Mouse (Mus musculus) cerebellum, adult 2 months (tissue): ENCODE results near the gene Fcgr3. TPM values are rescaled to one million over a fixed set of nuclear protein-coding genes. Genes with fewer than 3 reads are reported as not detected.

ENCODE experiments used
- DNase-seq, 2 experiments: peaks; one replicate each; pipeline ENCODE4 v3.0.0; 2021
- H3K27ac ChIP-seq: fragments of 200-500 bp; 2 replicates; pipeline ENCODE4 v1.5.1; 2012; ENCODE audit warnings: low read length, control low read depth, inconsistent platforms; ENCODE audit not compliant: insufficient read depth
- H3K27me3 ChIP-seq: fragments of 200-500 bp; 2 replicates; pipeline ENCODE4 v1.6.1; 2012; ENCODE audit warnings: inconsistent platforms, mild to moderate bottlenecking, low read length, moderate library complexity; ENCODE audit not compliant: control insufficient read depth, insufficient read depth
- H3K4me1 ChIP-seq: fragments of 200-500 bp; 2 replicates; pipeline ENCODE4 v1.6.1; 2011; ENCODE audit warnings: low read length; ENCODE audit not compliant: control insufficient read depth, insufficient read depth
- H3K4me3 ChIP-seq: fragments of 200-500 bp; replicated peaks from 2 replicates; pipeline ENCODE3; 2011; ENCODE audit warnings: mild to moderate bottlenecking, low read depth, low read length, control low read depth; ENCODE audit not compliant: insufficient read depth
- CTCF ChIP-seq: fragments of 200-500 bp; IDR thresholded peaks from 2 replicates; pipeline ENCODE4 v1.5.1; 2011; ENCODE audit warnings: low read depth, mild to moderate bottlenecking, control low read depth, low read length, moderate library complexity, borderline replicate concordance; ENCODE audit not compliant: insufficient read depth
- POLR2A ChIP-seq: fragments of 200-500 bp; IDR thresholded peaks from 2 replicates; pipeline ENCODE4 v1.6.1; 2011; ENCODE audit warnings: low read length, control low read depth, borderline replicate concordance; ENCODE audit not compliant: insufficient read depth
- WGBS: fragments of 180-500 bp; shearing (Covaris S2); methylation state at CpG from one replicate; pipeline ENCODE4 v1.1.7; 2018; 5-methylcytosine and 5-hydroxymethylcytosine counted together
- polyA plus RNA-seq: library from polyadenylated mRNA; depleted of rRNA; stranded (reverse); fragments of >200 nt; gene quantifications from 2 replicates; pipeline ENCODE4 v1.2.3, GENCODE M21; 2012

The Fcgr3 gene
- polyA plus RNA-seq, 1 experiment, result 6.0 TPM

DNA sequence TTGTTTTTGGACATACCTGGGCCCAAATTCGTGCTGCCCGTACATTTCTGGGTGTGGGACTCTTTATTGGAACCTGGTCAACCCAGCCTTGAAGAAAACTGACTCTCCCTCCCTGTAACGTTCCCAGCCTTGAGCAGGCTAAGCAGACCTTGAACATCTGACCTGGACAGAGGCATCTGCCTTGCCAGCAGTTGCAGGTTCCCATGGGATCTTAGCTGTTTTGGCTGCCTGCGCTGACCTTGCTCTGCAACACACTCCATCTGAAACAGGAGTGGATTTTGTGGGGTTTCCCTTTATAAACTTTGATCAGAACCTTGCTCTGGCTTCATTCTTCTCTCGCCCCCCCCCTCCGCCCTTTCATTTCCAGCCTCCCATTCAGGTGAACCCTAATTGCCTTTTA is 40.5 kb upstream of the Fcgr3 start:
- Histone ChIP-seq H3K27ac (no peak overlapping the region), H3K4me3 (no peak overlapping the region), H3K27me3 (no peaks in the 10 kb centered on the region), H3K4me1 (no peaks in the 10 kb centered on the region)
- WGBS, result 78% methylated on average over 6 of the region's 6 CpGs
- TF ChIP-seq CTCF (no peak), POLR2A (no peak)
- DNase-seq, result no peak

DNA sequence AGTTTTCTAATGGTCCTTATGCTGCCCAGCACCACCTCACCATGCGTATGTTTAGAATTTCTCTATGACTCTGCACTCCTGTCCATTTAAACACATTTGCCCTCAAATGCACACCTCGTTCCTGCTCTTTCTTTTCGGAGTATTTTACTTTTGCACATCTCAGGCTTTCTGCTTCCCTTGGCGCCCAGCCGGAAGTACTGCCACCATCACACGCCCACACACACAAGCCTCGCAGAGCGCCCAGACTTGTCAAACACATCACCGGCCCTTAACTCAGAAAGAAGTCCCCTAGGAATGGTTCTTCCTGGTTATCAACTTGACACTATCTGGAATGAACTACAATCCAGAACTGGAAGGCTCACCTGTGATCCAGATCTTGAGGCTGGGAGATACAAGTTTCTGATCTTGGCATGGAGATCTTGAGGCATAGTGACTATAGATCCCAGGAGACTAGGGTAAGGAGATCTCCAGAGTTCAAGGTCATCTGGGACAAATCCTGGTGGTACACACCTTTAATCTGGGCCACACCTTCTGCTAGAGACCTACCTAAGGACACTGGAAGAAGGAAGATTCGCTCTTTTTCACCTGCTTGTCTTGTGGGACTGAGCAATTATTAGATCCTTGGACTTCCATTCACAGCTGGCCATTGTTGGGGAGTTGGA is 38.6 kb upstream of the Fcgr3 start:
- TF ChIP-seq POLR2A, result no peak
- no peak for TF ChIP-seq CTCF
- H3K4me3 ChIP-seq, result no peak overlapping the region
- no peak overlapping the region for H3K27ac ChIP-seq
- DNase-seq, result no peak
- 19% methylated on average over 10 of the region's 10 CpGs for WGBS
- no peaks in the 10 kb centered on the region for H3K4me1 ChIP-seq
- no peaks in the 10 kb centered on the region for H3K27me3 ChIP-seq

DNA sequence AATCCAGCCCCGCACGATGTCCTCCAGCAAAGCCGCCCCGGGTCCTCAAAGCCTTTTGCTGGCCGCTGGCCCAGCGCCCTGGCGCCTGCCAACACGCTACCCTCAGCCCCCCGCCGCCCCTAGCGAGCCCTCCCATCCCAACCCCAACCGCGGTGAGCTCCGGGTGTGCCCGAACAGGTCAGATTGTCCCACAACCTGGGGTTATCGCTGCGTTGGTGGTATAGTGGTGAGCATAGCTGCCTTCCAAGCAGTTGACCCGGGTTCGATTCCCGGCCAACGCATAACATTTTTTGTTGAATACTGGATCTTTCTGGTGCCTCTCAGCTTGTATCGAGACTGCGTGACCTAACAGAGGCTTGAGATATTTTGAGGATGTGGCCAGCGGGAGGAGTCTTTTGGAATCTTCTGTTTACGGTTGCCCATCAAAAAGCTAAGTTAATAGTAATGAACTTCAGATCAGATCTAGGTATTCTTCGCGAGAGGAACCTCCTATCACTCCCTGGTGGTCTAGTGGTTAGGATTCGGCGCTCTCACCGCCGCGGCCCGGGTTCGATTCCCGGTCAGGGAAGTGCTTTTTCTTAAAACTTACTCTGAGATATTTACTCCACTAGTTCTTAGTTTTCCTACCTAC is 37.9 kb upstream of the Fcgr3 start:
- H3K27me3 ChIP-seq, result no peaks in the 10 kb centered on the region
- no peaks in the 10 kb centered on the region for H3K4me1 ChIP-seq
- peak; percentile 81 to 90 for DNase-seq
- no peak overlapping the region for H3K27ac ChIP-seq
- TF ChIP-seq POLR2A (no peak), CTCF (no peak)
- H3K4me3 ChIP-seq, result peak overlapping the region; percentile 77
- WGBS, result 1% methylated on average over 35 of the region's 35 CpGs

DNA sequence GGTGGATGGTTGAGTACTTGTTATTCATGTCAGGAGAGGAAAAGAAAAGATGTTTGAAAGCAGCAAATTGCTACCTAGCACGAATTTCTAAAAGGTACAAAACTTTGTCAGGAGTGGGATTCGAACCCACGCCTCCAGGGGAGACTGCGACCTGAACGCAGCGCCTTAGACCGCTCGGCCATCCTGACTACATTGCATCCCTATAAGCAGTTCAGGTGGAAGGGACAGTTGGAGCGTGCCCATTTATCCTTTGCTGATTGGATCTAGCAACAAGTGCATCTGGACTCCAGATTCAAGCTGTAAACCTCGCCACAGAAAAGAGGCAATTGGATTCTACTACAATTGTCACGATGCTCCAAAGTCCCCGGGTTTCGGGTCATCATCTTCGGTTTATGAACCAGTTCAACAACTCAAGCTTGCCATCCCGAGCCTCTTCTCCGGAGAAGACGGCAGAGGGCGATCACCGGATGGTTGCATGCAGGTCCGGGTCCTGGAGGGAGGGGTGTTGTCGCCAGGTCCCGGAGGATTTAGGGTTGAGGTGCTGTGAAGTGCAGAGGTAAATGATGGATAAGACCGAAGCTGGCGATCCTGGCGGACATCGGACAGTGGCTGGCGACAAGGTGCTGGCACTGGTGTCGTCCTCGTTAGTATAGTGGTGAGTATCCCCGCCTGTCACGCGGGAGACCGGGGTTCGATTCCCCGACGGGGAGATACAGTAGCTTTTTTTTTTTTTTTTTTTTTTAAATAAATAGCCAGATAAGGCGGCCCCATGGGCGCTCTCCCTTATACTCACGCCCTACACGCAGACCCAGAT is 37.2 kb upstream of the Fcgr3 start:
- H3K4me1 ChIP-seq, result no peaks in the 10 kb centered on the region
- TF ChIP-seq POLR2A (no peak), CTCF (peak; percentile 18; the same call in 1 of the 2 replicates)
- no peak overlapping the region for H3K27ac ChIP-seq
- peak overlapping the region; percentile 77 for H3K4me3 ChIP-seq
- DNase-seq, result peak; percentile 86 to 93
- under 1% methylated on average over 40 of the region's 40 CpGs for WGBS
- no peaks in the 10 kb centered on the region for H3K27me3 ChIP-seq

DNA sequence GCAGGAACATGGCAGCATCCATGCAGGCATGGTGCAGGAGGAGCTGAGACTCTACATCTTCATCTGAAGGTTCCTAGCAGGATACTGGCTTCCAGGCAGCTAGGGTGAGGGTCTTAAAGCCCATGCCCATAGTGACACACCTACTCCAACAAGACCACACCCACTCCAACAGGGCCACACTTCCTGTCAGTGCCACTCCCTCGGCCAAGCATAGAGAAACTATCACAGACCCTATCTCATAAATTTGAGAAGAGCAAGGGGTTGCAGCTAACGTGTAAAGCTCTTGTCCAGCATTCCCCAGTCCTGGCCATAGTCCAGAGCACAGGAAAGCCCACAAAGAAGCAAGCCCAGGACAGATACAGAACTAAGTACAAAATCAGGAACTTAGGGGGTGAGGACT is 36.3 kb upstream of the Fcgr3 start:
- WGBS, result 51% methylated on average over 2 of the region's 2 CpGs
- TF ChIP-seq CTCF (no peak), POLR2A (no peak)
- Histone ChIP-seq H3K4me3 (no peak overlapping the region), H3K27ac (no peak overlapping the region), H3K4me1 (no peaks in the 10 kb centered on the region), H3K27me3 (no peaks in the 10 kb centered on the region)
- DNase-seq, result peak in 1 of 2 experiments; percentile 17

DNA sequence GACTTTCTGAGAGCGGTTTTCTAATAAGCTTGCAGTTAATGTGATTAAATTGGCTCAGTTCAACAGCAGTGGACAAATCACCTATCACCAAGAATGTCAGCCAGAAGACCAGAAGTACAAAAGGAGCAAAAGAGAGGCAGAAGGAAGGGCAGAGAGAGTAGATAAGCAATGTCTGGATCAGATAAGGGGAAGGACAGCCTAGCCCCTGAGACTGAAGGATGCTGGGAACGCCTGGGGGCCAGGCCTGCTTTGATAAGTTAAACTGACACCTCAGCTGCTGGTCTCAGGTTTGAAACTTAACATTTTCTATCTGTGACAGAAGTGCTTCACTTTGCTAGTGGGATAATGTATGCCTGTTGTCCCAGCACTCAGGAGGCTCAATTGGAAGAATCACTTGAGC is 32.9 kb upstream of the Fcgr3 start:
- Histone ChIP-seq H3K27me3 (no peaks in the 10 kb centered on the region), H3K4me3 (no peak overlapping the region), H3K27ac (no peak overlapping the region), H3K4me1 (no peaks in the 10 kb centered on the region)
- DNase-seq, result no peak
- 44% methylated on average over 2 of the region's 2 CpGs for WGBS
- TF ChIP-seq CTCF, result no peak
- no peak for TF ChIP-seq POLR2A

DNA sequence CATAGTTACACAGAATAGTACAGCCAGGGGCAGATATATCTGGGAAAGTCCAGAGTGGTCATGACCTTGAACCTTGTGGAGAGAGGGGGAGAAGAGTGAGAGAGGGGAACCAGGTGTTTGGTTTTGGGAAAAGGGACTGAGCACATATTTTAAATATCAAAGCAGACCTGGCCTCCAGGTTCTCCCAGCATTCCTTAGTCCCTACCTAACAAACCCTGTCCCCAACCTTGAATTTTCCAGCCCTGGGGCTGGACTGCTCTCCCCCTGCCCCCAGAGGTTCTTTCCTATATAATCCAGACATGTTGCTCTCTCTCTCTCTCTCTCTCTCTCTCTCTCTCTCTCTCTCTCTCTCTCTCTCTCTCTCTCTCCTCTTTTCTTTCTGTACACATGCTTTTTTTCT is 32.4 kb upstream of the Fcgr3 start:
- H3K27ac ChIP-seq, result no peak overlapping the region
- H3K4me1 ChIP-seq, result no peaks in the 10 kb centered on the region
- H3K4me3 ChIP-seq, result no peak overlapping the region
- no peak for DNase-seq
- no peak for TF ChIP-seq CTCF
- TF ChIP-seq POLR2A, result no peak
- no peaks in the 10 kb centered on the region for H3K27me3 ChIP-seq
